Mouse (Mus musculus) spleen, adult 2 months (tissue): ENCODE data around the gene Spc24. TPM values are rescaled to one million over a fixed set of nuclear protein-coding genes. Genes with fewer than 3 reads are reported as not detected.

Experiments
- DNase-seq, 2 experiments: peaks; one replicate each; pipeline versions ENCODE4 v3.0.0 to v3.0.0-alpha.2; 2012 to 2021; ENCODE audit warnings: low spot score in 2 of 2, low read depth in 1 of 2
- H3K27ac ChIP-seq: fragments of 200-500 bp; 2 replicates; pipeline ENCODE4 v1.5.1; 2012; ENCODE audit warnings: low read length, inconsistent platforms; ENCODE audit not compliant: insufficient read depth
- H3K27me3 ChIP-seq: fragments of 200-500 bp; 2 replicates; pipeline ENCODE4 v1.6.1; 2012; ENCODE audit warnings: mild to moderate bottlenecking, moderate library complexity, low read length, inconsistent platforms; ENCODE audit not compliant: control insufficient read depth, insufficient read depth
- H3K36me3 ChIP-seq: fragments of 200-500 bp; 2 replicates; pipeline ENCODE4 v1.6.1; 2012; ENCODE audit warnings: mild to moderate bottlenecking, low read length, inconsistent platforms; ENCODE audit not compliant: control insufficient read depth, insufficient read depth
- H3K4me1 ChIP-seq: fragments of 200-500 bp; 2 replicates; pipeline ENCODE4 v1.6.1; 2011; ENCODE audit warnings: inconsistent platforms; ENCODE audit not compliant: control insufficient read depth, insufficient read depth, insufficient read length
- H3K4me3 ChIP-seq: fragments of 200-500 bp; 2 replicates; pipeline ENCODE4 v1.5.1; 2011; ENCODE audit warnings: mild to moderate bottlenecking, inconsistent platforms; ENCODE audit not compliant: insufficient read depth, insufficient read length; ENCODE audit errors: extremely low read depth
- CTCF ChIP-seq: fragments of 200-500 bp; IDR thresholded peaks from 2 replicates; pipeline ENCODE4 v1.5.1; 2011; ENCODE audit warnings: mild to moderate bottlenecking, inconsistent platforms; ENCODE audit not compliant: insufficient read depth, insufficient read length, insufficient replicate concordance; ENCODE audit errors: extremely low read depth
- POLR2A ChIP-seq: fragments of 200-500 bp; IDR thresholded peaks from 2 replicates; pipeline ENCODE4 v1.6.1; 2011; ENCODE audit warnings: low read depth, low read length, inconsistent platforms
- WGBS: fragments of 180-500 bp; shearing (Covaris S2); methylation state at CpG from one replicate; pipeline ENCODE4 v1.1.7; 2018; 5-methylcytosine and 5-hydroxymethylcytosine counted together
- polyA plus RNA-seq: library from polyadenylated mRNA; depleted of rRNA; stranded (reverse); fragments of >200 nt; gene quantifications from 2 replicates; pipeline ENCODE4 v1.2.3, GENCODE M21; 2012

The Spc24 gene
- polyA plus RNA-seq, 1 experiment, result 9.0 TPM

DNA sequence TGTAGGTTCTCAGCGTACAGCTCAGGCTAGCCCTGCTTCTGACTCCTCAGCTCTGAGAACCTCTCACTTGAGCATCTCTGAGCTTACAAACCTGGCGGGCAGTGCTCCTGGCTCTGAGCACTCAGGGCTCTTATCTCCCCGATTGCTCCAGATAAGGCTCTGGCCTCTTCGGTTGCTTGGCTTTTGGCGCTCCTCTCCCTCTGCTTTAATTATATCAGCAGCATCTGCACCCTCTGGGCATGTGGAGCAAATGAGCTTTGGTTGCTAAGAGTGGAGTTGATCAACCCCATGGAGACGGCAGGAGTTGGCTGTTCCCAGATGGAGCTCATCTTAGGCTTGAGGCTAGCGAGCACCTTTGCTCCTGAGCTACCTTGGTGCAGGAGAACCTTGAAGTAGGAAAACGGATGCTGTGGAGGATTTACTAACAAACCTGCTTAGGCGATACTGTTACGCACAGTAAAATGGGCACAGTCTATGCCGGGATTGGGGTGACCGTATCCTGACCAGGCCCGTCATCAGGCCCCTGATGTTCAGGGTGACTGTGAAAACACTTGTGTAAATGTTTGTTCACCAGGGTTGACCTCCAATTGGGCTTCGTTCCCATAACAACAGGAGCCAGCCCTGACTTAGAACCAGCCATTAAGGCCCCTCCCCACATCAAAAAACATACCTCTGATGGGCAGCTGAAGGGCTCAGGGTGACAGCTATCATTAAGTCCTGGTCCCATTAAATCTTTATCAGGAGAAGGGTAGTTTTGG, 33.7 kb downstream of the Spc24 start:
- Histone ChIP-seq H3K36me3 (no peaks in the 10 kb centered on the region), H3K4me3 (no peak overlapping the region), H3K27me3 (no peaks in the 10 kb centered on the region), H3K27ac (no peak overlapping the region), H3K4me1 (no peaks in the 10 kb centered on the region; the same call in 1 of the 2 replicates)
- 90% methylated on average over 14 of the region's 14 CpGs for WGBS
- DNase-seq, result no peak
- TF ChIP-seq POLR2A (no peak), CTCF (no peak)

DNA sequence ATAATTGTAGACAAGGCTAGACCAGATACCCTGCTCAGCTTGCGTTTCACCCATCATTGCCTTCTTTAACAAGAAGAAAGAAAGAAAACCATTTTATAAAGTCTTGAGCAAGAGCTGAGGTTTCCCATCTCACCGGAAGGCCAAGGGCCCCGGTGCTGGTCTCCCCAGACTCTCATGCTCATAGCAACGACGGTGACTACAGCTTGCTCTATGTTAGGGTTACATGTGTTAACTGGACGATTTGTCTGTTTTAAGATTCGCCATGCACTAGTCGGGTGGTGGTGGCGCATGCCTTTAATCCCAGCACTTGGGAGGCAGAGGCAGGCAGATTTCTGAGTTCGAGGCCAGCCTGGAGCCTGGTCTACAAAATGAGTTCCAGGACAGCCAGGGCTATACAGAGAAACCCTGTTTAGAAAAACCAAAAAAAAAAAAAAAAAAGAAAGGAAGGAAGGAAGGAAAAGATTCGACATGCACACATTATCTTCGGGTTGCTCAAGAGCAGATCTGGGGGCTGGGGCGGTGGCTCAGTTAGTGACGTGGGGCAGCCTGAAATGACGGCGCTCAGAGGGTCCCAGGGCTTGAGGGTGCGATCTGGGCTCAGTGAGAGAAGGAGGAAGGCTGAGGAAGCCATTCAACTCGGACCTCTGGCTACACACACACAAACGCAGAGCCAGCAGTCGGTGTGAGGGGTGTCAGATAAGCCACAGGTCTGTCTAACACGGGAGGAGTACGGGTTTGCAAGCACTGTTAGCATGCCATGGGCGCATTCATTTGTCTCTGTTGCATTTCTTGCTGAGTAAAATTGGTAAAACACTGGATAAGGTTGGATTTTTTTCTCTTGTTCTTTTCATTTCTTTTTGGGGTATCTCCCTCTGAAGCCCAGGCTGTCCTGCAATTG, 34.6 kb downstream of the Spc24 start:
- no peak for TF ChIP-seq POLR2A
- WGBS, result 54% methylated on average over 23 of the region's 23 CpGs
- no peaks in the 10 kb centered on the region for H3K36me3 ChIP-seq
- H3K27ac ChIP-seq, result no peak overlapping the region
- no peaks in the 10 kb centered on the region for H3K27me3 ChIP-seq
- no peaks in the 10 kb centered on the region; the same call in 1 of the 2 replicates for H3K4me1 ChIP-seq
- H3K4me3 ChIP-seq, result no peak overlapping the region; the same call in 1 of the 2 replicates
- DNase-seq, result no peak

DNA sequence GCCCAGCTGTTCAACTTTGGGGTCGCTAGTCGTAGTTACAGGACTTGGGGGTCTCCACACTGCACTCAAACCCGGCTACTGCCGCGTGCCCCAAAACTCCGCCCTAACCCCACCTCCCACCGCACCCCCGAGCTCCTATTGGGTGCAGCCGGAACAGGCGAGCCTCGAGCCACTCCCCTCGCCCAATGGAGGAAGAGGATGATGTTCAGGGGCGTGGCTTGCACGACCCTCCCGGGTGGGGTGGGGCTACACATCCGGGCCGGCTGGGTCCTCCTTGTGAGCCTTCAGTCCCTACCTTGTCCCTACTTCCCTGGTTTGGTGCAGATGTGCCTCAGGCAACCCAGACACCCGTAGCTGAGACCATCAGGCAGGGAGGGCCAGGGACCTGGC, 36.0 kb downstream of the Spc24 start:
- no peak for TF ChIP-seq POLR2A
- no peak for TF ChIP-seq CTCF
- Histone ChIP-seq H3K27ac (peak overlapping the region; percentile 68), H3K36me3 (no peaks in the 10 kb centered on the region), H3K4me1 (no peaks in the 10 kb centered on the region; the same call in 1 of the 2 replicates), H3K27me3 (no peaks in the 10 kb centered on the region), H3K4me3 (peak overlapping the region; percentile 85)
- under 1% methylated on average over 18 of the region's 18 CpGs for WGBS
- DNase-seq, result peak; percentile 49 to 86

DNA sequence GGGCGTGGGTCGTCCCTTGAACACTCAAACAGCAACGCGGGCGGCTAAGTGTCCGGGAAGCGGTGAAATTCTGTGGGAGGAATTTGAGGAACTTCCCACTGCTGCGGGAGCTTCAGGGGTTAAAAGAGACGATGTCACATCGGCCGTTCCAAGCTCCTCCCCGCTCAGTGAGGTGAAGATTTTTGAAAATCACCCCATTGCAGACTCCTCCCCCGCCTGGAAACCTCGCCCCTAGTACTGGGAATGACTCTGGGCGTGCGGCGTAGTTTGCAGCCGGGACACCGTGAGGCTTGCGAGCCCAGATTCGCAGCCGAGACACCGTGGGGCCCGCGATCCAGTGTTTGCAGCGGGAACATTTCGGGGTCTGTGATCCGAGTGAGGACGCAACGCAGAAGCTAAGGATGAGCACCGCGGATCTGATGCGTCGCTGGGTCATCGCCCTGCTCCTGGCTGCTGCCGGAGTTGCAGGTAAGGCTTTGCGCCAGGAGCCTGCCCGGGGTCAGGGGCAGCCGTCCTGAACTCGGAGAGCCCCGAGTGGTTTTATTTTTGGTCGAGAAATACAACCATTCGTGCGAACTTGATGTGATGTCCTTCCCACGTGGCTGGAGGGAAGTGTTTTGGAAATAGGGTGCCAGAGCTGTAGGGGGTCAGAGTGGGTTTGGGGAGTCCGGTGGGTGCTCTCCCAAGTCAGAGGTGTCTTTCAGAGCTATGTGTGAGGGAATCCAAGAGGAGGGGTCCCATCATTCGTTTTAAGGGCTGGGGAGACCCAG, 36.5 kb downstream of the Spc24 start, which contains the start of gene Ldlr:
TSS of gene Ldlr (plus strand) at position 107 of the 770 bp plus-strand sequence.
- Histone ChIP-seq H3K4me1 (no peaks in the 10 kb centered on the region; the same call in 1 of the 2 replicates), H3K27ac (peak within 1 kb of the TSS; percentile 68)

DNA sequence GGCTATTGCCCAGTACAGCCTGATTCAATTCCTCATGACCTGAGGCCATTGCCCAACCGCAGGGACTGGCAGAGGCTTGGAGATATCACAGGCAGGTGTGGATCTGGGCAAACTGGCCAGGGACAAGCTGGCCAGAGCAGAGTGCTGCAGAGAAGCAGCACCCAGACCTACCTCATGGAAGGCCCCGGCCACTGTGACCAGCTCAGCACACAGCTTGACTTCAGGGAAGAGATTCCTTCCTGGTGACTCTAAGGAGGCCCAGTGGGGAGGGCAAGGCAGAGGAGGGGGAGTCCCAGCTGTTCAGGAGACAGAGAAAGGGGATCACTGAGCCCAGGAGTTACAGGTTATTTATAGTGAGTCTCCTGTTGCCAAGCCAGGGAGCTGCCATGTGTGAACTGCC, 39.1 kb downstream of the Spc24 start:
- TF ChIP-seq CTCF (no peak), POLR2A (no peak)
- 88% methylated on average over 2 of the region's 2 CpGs for WGBS
- no peak for DNase-seq
- Histone ChIP-seq H3K4me3 (no peak overlapping the region), H3K36me3 (no peaks in the 10 kb centered on the region), H3K27ac (no peak overlapping the region), H3K4me1 (no peaks in the 10 kb centered on the region; the same call in 1 of the 2 replicates), H3K27me3 (no peaks in the 10 kb centered on the region)

More for the DNA sequence above, 36.5 kb downstream of the Spc24 start, which contains the start of gene Ldlr:
- no peaks in the 10 kb centered on the region for H3K36me3 ChIP-seq
- no peaks in the 10 kb centered on the region for H3K27me3 ChIP-seq
- peak; percentile 27 to 51 for DNase-seq
- under 1% methylated on average over 47 of the region's 47 CpGs for WGBS
- peak within 1 kb of the TSS; percentile 85 for H3K4me3 ChIP-seq
- TF ChIP-seq CTCF (no peak), POLR2A (peak; percentile 10; the same call in 1 of the 2 replicates)

DNA sequence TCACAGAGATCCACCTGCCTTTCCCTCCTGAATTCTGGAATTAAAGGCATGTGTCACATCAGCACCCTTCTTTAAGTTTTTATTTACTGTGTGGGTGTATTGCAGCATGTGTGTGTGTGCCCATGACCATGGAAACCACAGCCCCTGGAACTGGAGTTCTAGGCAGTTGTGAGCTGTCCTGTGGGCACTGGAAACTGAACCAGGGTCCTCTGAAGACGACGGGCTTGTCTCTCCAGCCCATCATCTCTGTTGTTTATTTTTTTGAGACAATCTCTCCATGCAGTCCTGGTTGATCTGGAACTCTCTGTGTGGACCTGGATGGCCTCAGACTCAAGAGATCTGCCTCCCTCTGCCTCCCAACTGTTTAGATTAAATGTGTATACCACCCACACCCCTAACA, 43.1 kb downstream of the Spc24 start:
- no peak for TF ChIP-seq POLR2A
- TF ChIP-seq CTCF, result no peak
- no peaks in the 10 kb centered on the region for H3K4me1 ChIP-seq
- no peaks in the 10 kb centered on the region for H3K36me3 ChIP-seq
- 88% methylated on average over 2 of the region's 2 CpGs for WGBS
- DNase-seq, result no peak
- H3K27me3 ChIP-seq, result no peaks in the 10 kb centered on the region
- no peak overlapping the region for H3K4me3 ChIP-seq
- H3K27ac ChIP-seq, result no peak overlapping the region
